Mouse (Mus musculus) lung, postnatal 0 days (tissue): Measurements from ENCODE around the gene Atp2c2.

Experiments
- CTCF ChIP-seq: IDR thresholded peaks from 2 replicates; pipeline ENCODE4 v1.5.1; 2016; ENCODE audit warnings: antibody characterized with exemption, mild to moderate bottlenecking
- EP300 ChIP-seq: IDR thresholded peaks from 2 replicates; pipeline ENCODE4 v1.6.1; 2016; ENCODE audit warnings: antibody characterized with exemption, mild to moderate bottlenecking, control low read depth

GRCm38 (mm10) chr8:119765311-119765710 is 65.5 kb downstream of the Atp2c2 start:
- TF ChIP-seq CTCF (no peak), EP300 (no peak)
